Mouse (Mus musculus) embryo, embryonic 10.5 days (tissue): ENCODE results near the gene Dr1.
"Not testable (repeated sequence)": the region's sequence is repeated elsewhere in the genome, so short reads cannot be mapped to it uniquely, and the experiment has no call there.

Experiments
- DNase-seq: peaks from one replicate; pipeline ENCODE4 v3.0.0-alpha.2; 2015; ENCODE audit warnings: low spot score

Dr1 gene

GRCm38 (mm10) chr5:108268127-108269062 is at the start of gene Dr1:
TSS of gene Dr1 (plus strand) at chr5:108268897.
- DNase-seq = peak; percentile 94

GRCm38 (mm10) chr5:108224077-108224476 is 44.6 kb upstream of the Dr1 start:
- DNase-seq = no peak

GRCm38 (mm10) chr5:108226159-108226558 is 42.5 kb upstream of the Dr1 start:
- no peak for DNase-seq

GRCm38 (mm10) chr5:108246314-108246765 is 22.4 kb upstream of the Dr1 start:
- DNase-seq = no peak

- DNase-seq = no peak
Measured at GRCm38 (mm10) chr5:108250033-108250432, 18.7 kb upstream of the Dr1 start.

- DNase-seq = no peak
Measured at GRCm38 (mm10) chr5:108255259-108255658, 13.4 kb upstream of the Dr1 start.

- no peak for DNase-seq
Measured at GRCm38 (mm10) chr5:108262722-108263121, 6.0 kb upstream of the Dr1 start.

GRCm38 (mm10) chr5:108263785-108264184 is 4.9 kb upstream of the Dr1 start:
- not testable (repeated sequence) for DNase-seq

GRCm38 (mm10) chr5:108266990-108267389 is 1.7 kb upstream of the Dr1 start:
- no peak for DNase-seq

- peak; percentile 29 for DNase-seq
Measured at GRCm38 (mm10) chr5:108269063-108269810, 540 bp downstream of the Dr1 start.

GRCm38 (mm10) chr5:108269811-108270151 is 1.1 kb downstream of the Dr1 start:
- no peak for DNase-seq

GRCm38 (mm10) chr5:108270415-108270814 is 1.7 kb downstream of the Dr1 start:
- DNase-seq = no peak

- DNase-seq = not testable (repeated sequence)
Measured at GRCm38 (mm10) chr5:108271345-108271744, 2.6 kb downstream of the Dr1 start.

- no peak for DNase-seq
Measured at GRCm38 (mm10) chr5:108286957-108287356, 18.3 kb downstream of the Dr1 start.

GRCm38 (mm10) chr5:108301567-108301966 is 32.9 kb downstream of the Dr1 start:
- no peak for DNase-seq

GRCm38 (mm10) chr5:108312224-108313064 is 43.7 kb downstream of the Dr1 start, which contains the start of gene Pigg:
TSS of gene Pigg (plus strand) at chr5:108312609.
- DNase-seq = peak; percentile 94

- DNase-seq = no peak
Measured at GRCm38 (mm10) chr5:108313065-108313860, 44.6 kb downstream of the Dr1 start.
